Mouse (Mus musculus): ENCODE measurements at regions not wholly inside any gene's neighbourhood (a gene's known extent, or its start where the extent isn't known, plus 50 kb on each side); places are given as distances from the start of the nearest gene placed in this dataset.

GRCm38 (mm10) chr12:70616487-70616886 is 163.6 kb downstream of the Tmx1 start:
- TF ChIP-seq CTCF (IDR thresholded peaks at IDR 0.05; ENCODE audit: low read depth) (no peak), EP300 (IDR thresholded peaks at IDR 0.05; ENCODE audit: low read depth) (no peak)
